Mouse (Mus musculus) stomach, postnatal 0 days (tissue): Measurements from ENCODE around the gene Slc2a1. TPM values are rescaled to one million over a fixed set of nuclear protein-coding genes. Genes with fewer than 3 reads are reported as not detected.
A peak's percentile ranks its signal among the peaks of the same experiment; 100 is the strongest.

Experiments
- ATAC-seq: fragments of 200-750 bp; cut with Nextera tagmentation; 2 replicates; pipeline ENCODE4 v1.8.0; 2017; ENCODE audit not compliant: low FRiP score, low TSS enrichment
- DNase-seq: peaks from one replicate; pipeline ENCODE4 v3.0.0-alpha.2; 2016; ENCODE audit warnings: low spot score
- H3K27ac ChIP-seq: fragments of 300-500 bp; sonication (generic); replicated peaks from 2 replicates; pipeline ENCODE4 v1.5.1; 2014; ENCODE audit warnings: mild to moderate bottlenecking, control low read depth
- H3K27me3 ChIP-seq: fragments of 300-500 bp; sonication (generic); 2 replicates; pipeline ENCODE4 v1.6.1; 2014; ENCODE audit warnings: low read length; ENCODE audit not compliant: control insufficient read depth, insufficient read depth
- H3K36me3 ChIP-seq: fragments of 300-500 bp; sonication (generic); 2 replicates; pipeline ENCODE4 v1.6.1; 2014; ENCODE audit warnings: low read length, mixed read lengths; ENCODE audit not compliant: control insufficient read depth, insufficient read depth
- H3K4me1 ChIP-seq: fragments of 300-500 bp; sonication (generic); replicated peaks from 2 replicates; pipeline ENCODE4 v1.6.1; 2014; ENCODE audit warnings: antibody characterized with exemption; ENCODE audit not compliant: control insufficient read depth, insufficient read depth
- H3K4me2 ChIP-seq: fragments of 300-500 bp; sonication (generic); replicated peaks from 2 replicates; pipeline ENCODE4 v1.6.1; 2014; ENCODE audit warnings: low read depth, mild to moderate bottlenecking, control low read depth, moderate library complexity
- H3K4me3 ChIP-seq: fragments of 300-500 bp; sonication (generic); 2 replicates; pipeline ENCODE4 v1.5.1; 2014; ENCODE audit warnings: low read depth, low read length, control low read depth
- H3K9ac ChIP-seq: fragments of 300-500 bp; sonication (generic); 2 replicates; pipeline ENCODE4 v1.6.1; 2014; ENCODE audit warnings: mild to moderate bottlenecking, low read length, control low read depth, mixed read lengths
- H3K9me3 ChIP-seq: fragments of 300-500 bp; sonication (generic); 2 replicates; pipeline ENCODE4 v1.6.1; 2016; ENCODE audit warnings: low read length; ENCODE audit not compliant: control insufficient read depth
- CTCF ChIP-seq: IDR thresholded peaks from 2 replicates; pipeline ENCODE4 v1.5.1; 2016; ENCODE audit warnings: antibody characterized with exemption, low read depth, mild to moderate bottlenecking, moderate library complexity
- EP300 ChIP-seq: optimal IDR thresholded peaks from 2 replicates; pipeline ENCODE3; 2016; ENCODE audit warnings: antibody characterized with exemption
- WGBS: fragments of 180-500 bp; shearing (Covaris S2); extraction: QIAGEN DNeasy Blood & Tissue Kit; methylation state at CpG from one replicate; pipeline ENCODE4 v1.1.7; 2014; 5-methylcytosine and 5-hydroxymethylcytosine counted together
- polyA plus RNA-seq: library from polyadenylated mRNA; unstranded; fragments of >200 nt; fragmentation: Nextera tagmentation; extraction: Ambion mirVana; gene quantifications from 2 replicates; pipeline ENCODE4 v1.2.1, GENCODE M21; 2015

Slc2a1 gene
- polyA plus RNA-seq, 1 experiment from 2014 or later: 36.9 TPM

DNA sequence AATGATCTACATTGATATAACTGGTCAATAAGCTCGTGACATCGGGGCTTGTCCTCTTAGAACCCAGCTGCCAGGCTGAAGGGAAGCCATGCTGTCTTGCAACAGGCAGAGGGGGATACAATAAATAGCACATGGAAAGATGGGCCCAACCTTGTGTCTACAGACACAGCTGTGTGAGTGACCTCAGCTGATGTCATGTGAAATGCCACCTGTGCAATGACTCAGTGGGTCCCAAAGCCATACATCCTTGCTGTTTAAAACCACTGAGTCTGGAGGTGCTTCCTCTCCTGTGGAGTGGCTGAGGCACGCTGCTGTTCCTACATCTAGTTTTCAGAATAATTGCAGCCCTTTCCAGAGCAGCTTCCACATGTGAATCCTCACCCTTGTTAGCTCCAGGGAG, 7.1 kb upstream of the Slc2a1 start:
- Histone ChIP-seq H3K36me3 (no peaks in the 10 kb centered on the region), H3K4me1 (peaks cover 2% of the 10 kb centered on the region; the same call in 1 of the 2 replicates), H3K9me3 (no peaks in the 10 kb centered on the region), H3K4me3 (no peak overlapping the region), H3K4me2 (no peak overlapping the region), H3K9ac (no peak overlapping the region), H3K27ac (no peak overlapping the region), H3K27me3 (no peaks in the 10 kb centered on the region)
- TF ChIP-seq CTCF: no peak
- TF ChIP-seq EP300: no peak
- no peak for ATAC-seq
- WGBS: 74% methylated on average over 3 of the region's 3 CpGs
- no peak for DNase-seq

DNA sequence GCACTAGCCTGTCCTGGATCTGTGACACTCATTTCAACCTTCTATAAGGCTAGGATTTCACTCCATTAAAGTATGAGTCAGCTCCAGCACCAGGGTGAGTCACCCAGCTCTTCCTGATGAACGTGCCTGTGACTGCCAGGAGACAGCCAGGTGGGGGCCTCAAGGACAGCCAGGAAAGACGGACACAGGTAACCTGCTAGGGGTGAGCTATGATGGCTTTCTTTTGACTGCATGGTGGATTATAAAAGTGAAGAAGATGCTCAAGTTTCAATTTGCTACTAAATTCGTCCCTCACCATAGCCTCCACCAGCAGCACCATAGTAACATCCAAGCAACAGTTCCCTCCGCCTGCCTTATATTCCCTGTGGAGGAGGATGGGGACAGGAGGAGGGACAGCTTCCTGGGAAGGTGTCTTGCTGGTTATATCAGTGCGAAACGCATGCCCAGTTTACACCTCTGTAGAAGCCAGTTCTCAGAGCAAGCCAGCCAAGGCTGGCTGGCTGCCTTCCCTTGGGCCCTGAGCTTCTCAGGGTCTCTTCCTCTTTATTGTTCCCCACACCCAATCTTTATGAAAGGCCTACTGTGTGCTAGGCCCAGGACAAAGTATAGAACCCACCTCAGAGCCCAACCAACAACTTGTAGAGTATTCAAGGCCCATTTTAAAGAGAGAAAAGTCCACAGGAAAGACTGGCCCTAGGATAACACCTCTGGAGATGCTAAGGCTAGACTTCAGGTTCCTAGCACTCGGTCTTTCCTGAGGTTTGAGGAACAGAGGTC, 6.0 kb upstream of the Slc2a1 start:
- Histone ChIP-seq H3K27me3 (no peaks in the 10 kb centered on the region), H3K4me2 (no peak overlapping the region), H3K9me3 (no peaks in the 10 kb centered on the region), H3K4me1 (no peaks in the 10 kb centered on the region; the same call in 1 of the 2 replicates), H3K36me3 (no peaks in the 10 kb centered on the region), H3K27ac (peak overlapping the region; percentile 45), H3K4me3 (no peak overlapping the region), H3K9ac (no peak overlapping the region)
- peak; percentile 42 for DNase-seq
- TF ChIP-seq CTCF: no peak
- TF ChIP-seq EP300: no peak
- ATAC-seq: 0 out of 2 replicates have a peak, but pooled peaks have one; percentile 22
- 70% methylated on average over 7 of the region's 7 CpGs for WGBS

DNA sequence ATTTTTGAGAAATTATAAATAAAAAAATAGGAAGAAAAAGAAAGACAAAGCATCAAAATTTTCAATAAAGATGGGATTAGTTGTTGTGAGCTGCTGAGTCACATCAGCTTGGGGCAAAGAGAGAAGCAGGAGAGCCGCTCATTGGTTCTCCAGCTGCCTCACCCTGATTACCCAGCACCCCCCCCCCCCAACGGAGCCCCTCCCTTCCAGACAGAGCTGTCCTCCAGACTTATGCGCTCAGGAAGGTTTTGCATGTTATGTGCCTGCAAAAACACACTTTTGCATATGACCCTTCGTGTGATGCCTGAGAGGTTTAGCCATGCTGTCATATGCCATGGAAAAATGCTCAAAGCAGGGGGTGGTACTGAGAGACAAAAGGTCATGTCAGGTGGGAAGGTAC, 3.7 kb upstream of the Slc2a1 start:
- H3K4me1 ChIP-seq: no peaks in the 10 kb centered on the region; the same call in none of the 2 replicates
- WGBS: 40% methylated on average over 4 of the region's 4 CpGs
- no peaks in the 10 kb centered on the region for H3K27me3 ChIP-seq
- no peak overlapping the region for H3K4me3 ChIP-seq
- H3K4me2 ChIP-seq: no peak overlapping the region
- no peak overlapping the region for H3K9ac ChIP-seq
- H3K36me3 ChIP-seq: no peaks in the 10 kb centered on the region
- no peak for TF ChIP-seq EP300
- TF ChIP-seq CTCF: no peak
- no peak for ATAC-seq
- no peak for DNase-seq
- peak overlapping the region; percentile 88 for H3K27ac ChIP-seq
- H3K9me3 ChIP-seq: no peaks in the 10 kb centered on the region

GRCm38 (mm10) chr4:119105704-119106103, 2.8 kb upstream of the Slc2a1 start:
- ATAC-seq: peak; percentile 90
- no peaks in the 10 kb centered on the region for H3K9me3 ChIP-seq
- H3K27me3 ChIP-seq: no peaks in the 10 kb centered on the region
- H3K27ac ChIP-seq: peak overlapping the region; percentile 88
- peak; percentile 61 for TF ChIP-seq EP300
- TF ChIP-seq CTCF: peak; percentile 14; the same call in 1 of the 2 replicates
- peak overlapping the region; percentile 57 for H3K4me2 ChIP-seq
- peaks cover 2% of the 10 kb centered on the region for H3K4me1 ChIP-seq
- peak overlapping the region; percentile 58 for H3K9ac ChIP-seq
- under 1% methylated on average over 18 of the region's 18 CpGs for WGBS
- H3K36me3 ChIP-seq: no peaks in the 10 kb centered on the region
- DNase-seq: peak; percentile 94
- H3K4me3 ChIP-seq: peak overlapping the region; percentile 30

- H3K27ac ChIP-seq: peak overlapping the region; percentile 96
- H3K9ac ChIP-seq: no peak overlapping the region
- no peak for ATAC-seq
- no peaks in the 10 kb centered on the region for H3K9me3 ChIP-seq
- no peak for DNase-seq
- peak overlapping the region; percentile 87; the same call in 1 of the 2 replicates for H3K4me3 ChIP-seq
- H3K4me2 ChIP-seq: peak overlapping the region; percentile 65
- H3K4me1 ChIP-seq: peaks cover 9% of the 10 kb centered on the region
- WGBS: 48% methylated on average over 2 of the region's 2 CpGs
- no peaks in the 10 kb centered on the region for H3K27me3 ChIP-seq
- no peaks in the 10 kb centered on the region; the same call in 1 of the 2 replicates for H3K36me3 ChIP-seq
- TF ChIP-seq EP300 (no peak), CTCF (no peak)
These were observed 644 bp upstream of the Slc2a1 start for GRCm38 (mm10) chr4:119107867-119108266.

DNA sequence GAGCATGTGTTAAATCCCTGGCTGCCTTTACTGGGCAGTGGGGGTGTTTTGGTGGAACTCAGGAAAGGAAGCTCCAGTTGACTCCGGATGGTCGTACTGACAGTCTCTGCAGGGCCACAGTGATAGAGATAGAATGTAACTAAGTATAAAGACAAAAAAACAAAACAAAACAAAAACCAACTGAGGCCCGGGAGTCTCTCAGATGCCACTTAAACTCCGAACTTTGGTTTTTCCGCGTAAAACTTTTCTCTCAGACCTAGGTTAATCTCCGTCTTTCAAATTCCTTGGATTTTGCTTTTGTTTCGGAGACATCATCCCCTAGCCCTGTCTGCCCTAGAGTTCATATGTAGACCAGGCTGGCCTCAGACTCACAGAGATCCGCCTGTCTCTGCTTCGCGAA, 1.1 kb downstream of the Slc2a1 start:
- DNase-seq (no peak), ATAC-seq (no peak)
- no peaks in the 10 kb centered on the region; the same call in 1 of the 2 replicates for H3K36me3 ChIP-seq
- H3K4me2 ChIP-seq: peak overlapping the region; percentile 65
- peak overlapping the region; percentile 87 for H3K4me3 ChIP-seq
- WGBS: 17% methylated on average over 11 of the region's 11 CpGs
- H3K9ac ChIP-seq: peak overlapping the region; percentile 91
- H3K27ac ChIP-seq: peak overlapping the region; percentile 96
- TF ChIP-seq CTCF: no peak
- peaks cover 9% of the 10 kb centered on the region for H3K4me1 ChIP-seq
- no peaks in the 10 kb centered on the region for H3K27me3 ChIP-seq
- no peaks in the 10 kb centered on the region for H3K9me3 ChIP-seq
